Mouse (Mus musculus): ENCODE measurements around the gene Spata21.

The Spata21 gene

GRCm38 (mm10) chr4:141088033-141088432, at the start of gene Spata21:
Gene Spata21, plus strand, starts transcription at chr4:141088333.
- DNase-seq (ENCODE audit: low read depth, low spot score), result no peak

GRCm38 (mm10) chr4:141041117-141041516, 47.0 kb upstream of the Spata21 start:
- no peak for DNase-seq (ENCODE audit: low read depth, low spot score)

DNA sequence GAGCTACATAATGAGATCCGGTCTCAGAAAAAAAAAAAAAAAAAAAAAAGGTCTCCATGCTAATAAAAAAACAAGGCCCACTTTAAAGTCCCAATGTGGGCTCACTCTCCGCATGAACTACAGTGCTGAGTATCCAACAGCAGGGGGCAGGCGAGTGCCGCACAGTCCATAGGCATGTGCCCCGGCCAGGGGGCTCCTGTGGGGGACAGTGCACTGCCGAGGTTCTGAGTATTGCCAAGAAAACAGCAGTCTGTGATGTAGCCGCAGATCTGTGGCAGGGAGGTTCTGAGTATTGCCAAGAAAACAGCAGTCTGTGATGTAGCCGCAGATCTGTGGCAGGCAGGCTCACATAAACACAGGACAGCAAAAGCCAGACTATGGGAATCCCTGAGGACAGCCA, 43.3 kb upstream of the Spata21 start:
- DNase-seq (ENCODE audit: low read depth, low spot score), result no peak

DNA sequence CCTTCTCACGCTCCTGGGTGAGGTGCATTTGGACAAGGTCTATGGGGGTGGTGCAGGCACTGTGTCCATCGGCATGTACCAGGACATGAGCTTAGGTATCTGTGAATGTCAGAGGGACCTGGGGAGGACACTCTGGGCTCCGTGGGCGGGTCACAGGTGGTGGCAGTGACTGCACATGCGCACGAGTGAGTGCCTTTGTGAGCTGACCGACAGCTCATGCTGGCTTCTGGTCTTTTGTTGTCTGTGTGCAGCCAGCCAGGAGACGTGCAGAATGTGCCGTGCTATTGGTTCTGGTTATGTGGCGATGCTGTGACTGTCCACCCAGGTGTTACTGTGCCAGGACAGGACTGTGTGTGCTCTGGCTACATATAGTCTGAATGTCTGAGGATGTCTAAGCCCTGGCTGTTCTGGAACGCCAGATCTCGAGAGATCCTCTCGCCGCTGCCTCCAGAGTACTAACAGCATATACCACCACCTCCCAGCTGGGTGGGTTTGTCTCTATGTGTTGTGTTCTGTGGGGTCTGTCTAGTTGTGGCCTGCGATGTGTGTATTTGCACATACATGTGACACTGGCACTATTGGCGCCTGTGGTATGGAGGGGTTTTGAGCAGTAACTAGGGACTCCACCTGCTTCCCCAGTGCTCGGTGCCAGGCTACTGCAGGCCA, 39.2 kb upstream of the Spata21 start:
- DNase-seq (ENCODE audit: low read depth, low spot score), result no peak

DNA sequence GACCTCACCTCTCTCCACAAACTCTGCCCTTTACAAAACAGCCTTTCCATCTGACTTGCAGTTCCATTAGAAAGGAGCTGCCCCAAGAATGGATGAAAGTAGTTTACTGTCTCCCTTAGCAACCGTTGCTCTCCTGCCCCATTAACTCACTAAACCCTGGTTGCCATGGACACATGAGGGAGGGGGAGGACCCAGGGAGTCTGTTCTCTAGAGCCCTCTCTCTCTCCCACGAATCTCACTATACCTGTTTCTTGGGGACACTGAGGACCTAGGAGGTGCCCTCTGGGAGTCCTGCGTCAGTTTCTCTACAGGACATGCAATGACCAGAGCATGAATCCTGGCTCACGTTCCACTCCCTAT, 38.7 kb upstream of the Spata21 start:
- DNase-seq (ENCODE audit: low read depth, low spot score), result peak; percentile 80

- no peak for DNase-seq (ENCODE audit: low read depth, low spot score)
Measured at GRCm38 (mm10) chr4:141052442-141052841, 35.7 kb upstream of the Spata21 start.

GRCm38 (mm10) chr4:141053138-141053537, 35.0 kb upstream of the Spata21 start:
- DNase-seq (ENCODE audit: low read depth, low spot score), result no peak

- peak; percentile 36 for DNase-seq (ENCODE audit: low read depth, low spot score)
Measured at GRCm38 (mm10) chr4:141053568-141054161, 34.5 kb upstream of the Spata21 start.

DNA sequence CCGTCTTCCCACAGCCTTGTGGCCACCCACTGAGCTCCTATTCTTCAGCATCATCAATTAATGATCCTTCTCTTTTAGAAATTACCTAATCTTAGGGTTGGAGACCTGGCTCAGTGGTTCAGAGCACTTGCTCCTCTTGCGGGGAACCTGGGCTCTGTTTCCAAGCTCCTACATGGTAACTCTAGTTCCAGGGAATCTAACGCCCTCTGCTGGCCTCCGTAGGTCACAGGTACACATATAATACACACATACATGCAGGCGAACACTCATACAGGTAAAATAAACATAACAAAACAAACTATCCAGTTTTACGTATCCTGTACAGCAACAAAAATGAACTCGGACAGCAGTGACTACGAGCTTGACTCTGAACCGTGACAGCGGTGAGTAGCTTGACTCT, 31.2 kb upstream of the Spata21 start:
- no peak for DNase-seq (ENCODE audit: low read depth, low spot score)

- DNase-seq (ENCODE audit: low read depth, low spot score), result no peak
Measured at GRCm38 (mm10) chr4:141058835-141059234, 29.3 kb upstream of the Spata21 start.

DNA sequence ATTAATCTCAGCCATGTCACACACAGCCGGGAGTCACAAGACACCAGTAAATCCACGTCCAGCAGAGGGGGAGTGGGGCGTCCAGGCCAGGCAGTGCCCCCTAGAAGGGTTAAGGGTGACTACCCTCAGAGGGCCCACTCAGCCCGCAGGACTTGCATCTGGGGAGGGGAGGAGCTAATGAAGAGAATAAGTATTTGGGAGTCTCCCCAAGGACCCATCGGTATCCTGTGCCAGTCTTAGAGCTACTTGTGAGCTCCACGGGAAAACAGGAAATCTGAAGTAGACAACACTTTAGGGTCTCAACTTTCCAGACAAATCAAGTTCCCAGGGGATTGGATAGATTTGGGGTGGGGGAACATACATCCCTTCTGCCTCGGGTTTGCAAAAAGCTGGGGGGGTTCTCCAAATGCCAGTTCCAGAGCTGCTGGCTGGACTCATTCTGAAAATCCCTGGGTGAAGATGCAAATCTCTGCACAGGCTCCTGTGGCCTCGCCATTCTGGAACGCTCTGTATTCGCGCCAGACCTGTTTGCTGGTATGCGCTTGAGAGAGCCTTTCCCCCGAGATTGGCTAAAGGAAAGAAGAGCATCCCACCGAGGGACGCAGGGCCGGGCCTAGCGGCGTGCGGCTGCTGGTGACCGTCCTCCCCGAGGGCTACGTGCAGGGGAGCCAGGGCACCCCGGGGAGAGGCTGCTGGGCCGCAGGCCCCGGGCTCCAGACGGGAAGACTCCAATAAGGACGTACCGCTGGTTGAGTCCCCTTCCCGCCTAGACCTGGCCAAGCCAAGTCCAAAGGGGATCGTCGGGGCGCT, 28.3 kb upstream of the Spata21 start:
- no peak for DNase-seq (ENCODE audit: low read depth, low spot score)

GRCm38 (mm10) chr4:141060426-141061301, 27.5 kb upstream of the Spata21 start, which contains the start of gene Crocc:
Gene Crocc, minus strand, starts transcription at chr4:141060550.
- peak; percentile 97 for DNase-seq (ENCODE audit: low read depth, low spot score)

DNA sequence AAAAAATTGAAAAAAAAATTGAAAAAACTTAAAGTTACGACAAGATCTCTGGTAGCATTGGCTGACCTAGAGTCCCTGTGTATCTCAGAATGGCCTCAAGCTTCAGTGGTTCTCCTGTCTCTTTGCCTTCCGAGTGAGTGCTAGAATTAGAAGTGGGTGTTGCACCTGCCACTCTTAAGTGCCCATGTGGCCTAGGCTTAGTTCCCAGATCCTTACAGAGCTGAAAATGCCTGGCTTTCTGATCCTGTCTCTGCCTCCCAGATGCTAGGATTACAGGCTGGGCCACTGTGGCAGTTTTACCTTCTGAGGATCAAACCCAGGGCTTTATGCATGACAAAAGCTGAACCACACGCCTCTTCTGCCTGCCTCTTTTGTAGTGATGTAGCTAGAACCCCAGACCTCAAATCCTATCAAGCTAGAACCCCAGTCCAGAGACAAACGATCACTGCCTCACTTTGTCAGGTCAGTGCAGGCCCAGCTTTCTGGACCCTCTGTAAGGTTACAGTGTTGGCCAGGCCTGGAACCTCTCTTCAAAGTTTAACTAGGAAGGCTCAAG, 24.0 kb upstream of the Spata21 start:
- no peak for DNase-seq (ENCODE audit: low read depth, low spot score)

DNA sequence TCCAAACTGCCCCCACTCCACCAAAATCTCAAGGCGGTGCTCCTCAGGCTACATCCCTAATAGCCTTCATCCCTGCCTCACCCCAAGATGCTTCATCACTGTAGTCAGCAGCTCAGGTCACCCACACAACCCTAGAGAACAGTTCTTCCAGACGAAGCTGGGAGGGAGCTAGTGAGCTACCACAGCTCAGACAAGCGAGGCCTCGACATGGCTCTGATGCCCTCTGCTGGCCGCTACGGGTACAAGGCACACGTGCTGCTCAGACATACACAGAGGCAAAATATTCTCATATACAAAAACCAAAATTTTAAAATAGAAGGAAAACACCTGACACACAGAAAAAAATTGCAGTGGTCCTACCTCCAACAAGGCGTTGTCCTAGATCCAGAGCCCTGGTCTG, 23.0 kb upstream of the Spata21 start:
- DNase-seq (ENCODE audit: low read depth, low spot score), result peak; percentile 60

GRCm38 (mm10) chr4:141066709-141067515, 21.2 kb upstream of the Spata21 start:
- no peak for DNase-seq (ENCODE audit: low read depth, low spot score)

DNA sequence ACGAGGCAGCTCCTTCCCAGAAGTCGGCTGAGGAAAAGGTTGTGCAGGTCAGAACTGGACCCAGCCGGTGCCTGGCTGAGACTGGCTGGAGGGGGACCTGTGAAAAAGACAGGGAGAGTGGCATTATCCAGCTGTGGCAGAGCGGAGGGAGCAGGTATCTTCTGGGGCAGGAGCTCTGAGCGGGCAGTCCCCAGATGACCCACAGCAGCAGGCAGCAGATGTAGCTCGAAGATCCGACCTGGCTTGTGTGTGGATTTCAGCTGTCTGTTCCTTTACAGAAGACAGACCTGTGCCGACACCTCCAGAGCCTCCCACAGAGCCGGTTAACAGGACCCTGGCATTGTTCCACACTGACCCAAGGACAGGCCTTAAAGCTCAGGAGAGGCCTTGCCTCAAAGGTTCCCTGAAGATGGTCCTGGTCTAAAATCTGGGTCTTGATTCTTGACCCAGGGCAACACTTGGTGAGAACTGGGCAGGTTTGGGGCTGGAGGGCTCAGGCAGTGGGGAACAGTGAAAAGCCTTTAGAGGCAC, 20.6 kb upstream of the Spata21 start:
- DNase-seq (ENCODE audit: low read depth, low spot score), result no peak

- no peak for DNase-seq (ENCODE audit: low read depth, low spot score)
Measured at GRCm38 (mm10) chr4:141068655-141069054, 19.5 kb upstream of the Spata21 start.

- no peak for DNase-seq (ENCODE audit: low read depth, low spot score)
Measured at GRCm38 (mm10) chr4:141069731-141070130, 18.4 kb upstream of the Spata21 start.

DNA sequence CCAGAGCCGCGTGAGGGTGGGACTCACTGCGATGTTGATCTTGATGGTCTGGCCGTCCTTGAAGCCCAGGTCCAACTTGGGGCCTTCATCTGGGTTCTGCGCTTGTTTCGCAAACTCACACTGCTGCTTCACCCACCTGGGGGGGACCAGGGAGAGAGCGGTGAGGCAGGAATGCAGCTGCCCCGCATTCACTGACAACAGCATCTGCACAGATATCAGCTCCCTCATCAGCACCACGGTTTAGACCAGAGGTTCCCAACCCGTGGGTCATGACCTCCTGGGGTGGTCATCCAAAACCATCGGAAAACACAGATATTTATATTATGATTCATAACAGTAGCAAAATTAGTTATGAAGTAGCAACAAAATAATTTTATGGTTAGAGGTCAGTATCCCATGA, 15.6 kb upstream of the Spata21 start:
- no peak for DNase-seq (ENCODE audit: low read depth, low spot score)

DNA sequence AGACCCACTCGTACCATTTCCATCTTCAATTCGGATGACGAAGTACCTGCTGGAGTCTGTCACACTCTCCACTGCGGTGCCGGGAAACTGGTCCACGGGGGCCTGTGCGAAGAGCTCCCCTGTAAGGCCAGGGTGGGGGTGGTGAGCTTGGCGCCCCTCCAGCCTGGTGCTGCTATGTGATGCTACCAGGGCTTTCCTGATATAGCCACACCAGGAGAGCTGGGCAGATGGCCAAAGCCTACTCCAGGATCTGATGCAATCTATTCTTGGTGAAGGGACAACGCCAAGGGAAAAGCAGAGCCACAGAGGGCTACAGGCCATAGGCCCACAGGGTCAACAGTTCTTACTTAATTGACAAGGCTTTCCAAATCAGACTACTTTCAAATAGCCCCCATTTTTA, 14.5 kb upstream of the Spata21 start:
- no peak for DNase-seq (ENCODE audit: low read depth, low spot score)

Measured in brain, embryonic 18.5 days (tissue).